Mouse (Mus musculus) heart, embryonic 10.5 days (tissue): ENCODE results near the gene Fam69b. TPM values are rescaled to one million over a fixed set of nuclear protein-coding genes. Genes with fewer than 3 reads are reported as not detected.
A peak's percentile ranks its signal among the peaks of the same experiment; 100 is the strongest.

Source experiments
- DNase-seq: peaks from one replicate; pipeline ENCODE4 v3.0.0-alpha.2; 2017; ENCODE audit warnings: low spot score
- H3K27ac ChIP-seq: fragments of 300-500 bp; sonication (generic); 2 replicates; pipeline ENCODE4 v1.5.1; 2016; ENCODE audit warnings: mild to moderate bottlenecking
- H3K27me3 ChIP-seq: fragments of 300-500 bp; sonication (generic); 2 replicates; pipeline ENCODE4 v1.6.1; 2016; ENCODE audit warnings: mild to moderate bottlenecking; ENCODE audit not compliant: poor library complexity, insufficient read depth, severe bottlenecking
- H3K36me3 ChIP-seq: fragments of 300-500 bp; sonication (generic); 2 replicates; pipeline ENCODE4 v1.6.1; 2016; ENCODE audit warnings: mild to moderate bottlenecking, moderate library complexity
- H3K4me1 ChIP-seq: fragments of 300-500 bp; sonication (generic); 2 replicates; pipeline ENCODE4 v1.6.1; 2016; ENCODE audit warnings: mild to moderate bottlenecking
- H3K4me3 ChIP-seq: fragments of 300-500 bp; sonication (generic); 2 replicates; pipeline ENCODE4 v1.5.1; 2016; ENCODE audit warnings: mild to moderate bottlenecking, moderate library complexity
- H3K9me3 ChIP-seq: fragments of 300-500 bp; sonication (generic); 2 replicates; pipeline ENCODE4 v1.6.1; 2016; ENCODE audit warnings: mild to moderate bottlenecking, moderate library complexity
- WGBS: fragments of 180-500 bp; shearing (Covaris S2); methylation state at CpG from one replicate; pipeline ENCODE4 v1.1.7; 2016; 5-methylcytosine and 5-hydroxymethylcytosine counted together
- polyA plus RNA-seq: library from polyadenylated mRNA; unstranded; fragments of >200 nt; fragmentation: Nextera tagmentation; extraction: Ambion mirVana; gene quantifications from 2 replicates; pipeline ENCODE4 v1.2.1, GENCODE M21; 2016

Gene Fam69b
- polyA plus RNA-seq, 1 experiment from 2014 or later = 18.2 TPM

- WGBS = 74% methylated on average over 4 of the region's 4 CpGs
- no peaks in the 10 kb centered on the region for H3K36me3 ChIP-seq
- no peaks in the 10 kb centered on the region for H3K9me3 ChIP-seq
- DNase-seq = no peak
- H3K4me1 ChIP-seq = peaks cover 17% of the 10 kb centered on the region
- no peak overlapping the region for H3K4me3 ChIP-seq
- 0 out of 2 replicates have a peak, but pooled peaks cover 6% of the 10 kb centered on the region for H3K27me3 ChIP-seq
- no peak overlapping the region; the same call in 1 of the 2 replicates for H3K27ac ChIP-seq
Measured at GRCm38 (mm10) chr2:26615459-26616124, 12.7 kb upstream of the Fam69b start.

- H3K4me1 ChIP-seq = peaks cover 17% of the 10 kb centered on the region
- 57% methylated on average over 6 of the region's 6 CpGs for WGBS
- no peak overlapping the region for H3K27ac ChIP-seq
- H3K9me3 ChIP-seq = no peaks in the 10 kb centered on the region
- 0 out of 2 replicates have a peak, but pooled peaks cover 6% of the 10 kb centered on the region for H3K27me3 ChIP-seq
- H3K36me3 ChIP-seq = no peaks in the 10 kb centered on the region
- no peak overlapping the region for H3K4me3 ChIP-seq
- no peak for DNase-seq
Measured at GRCm38 (mm10) chr2:26617331-26617730, 10.9 kb upstream of the Fam69b start.

DNA sequence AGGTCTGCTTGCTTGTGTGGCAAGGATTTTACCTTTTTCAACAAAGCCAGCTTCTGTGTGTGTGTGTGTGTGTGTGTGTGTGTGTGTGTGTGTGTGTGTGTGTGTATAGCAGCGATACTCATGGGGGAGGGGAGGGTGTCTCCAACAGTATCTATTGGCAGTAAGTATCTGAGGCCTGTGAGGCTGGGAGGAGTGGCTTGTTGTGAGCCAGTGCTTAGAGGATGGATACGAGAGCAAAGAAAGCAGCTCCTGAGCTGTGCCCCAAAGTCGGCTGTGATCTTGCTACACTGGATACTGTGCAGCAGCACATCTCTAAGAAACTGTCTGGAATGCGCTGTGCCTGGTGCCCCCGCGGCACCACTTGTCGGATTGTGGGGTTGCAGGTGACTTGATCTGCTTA, 10.3 kb upstream of the Fam69b start:
- no peak overlapping the region for H3K27ac ChIP-seq
- H3K27me3 ChIP-seq = 0 out of 2 replicates have a peak, but pooled peaks cover 6% of the 10 kb centered on the region
- WGBS = 53% methylated on average over 7 of the region's 7 CpGs
- H3K4me1 ChIP-seq = peaks cover 17% of the 10 kb centered on the region
- no peak overlapping the region for H3K4me3 ChIP-seq
- H3K9me3 ChIP-seq = no peaks in the 10 kb centered on the region
- no peaks in the 10 kb centered on the region for H3K36me3 ChIP-seq
- no peak for DNase-seq

DNA sequence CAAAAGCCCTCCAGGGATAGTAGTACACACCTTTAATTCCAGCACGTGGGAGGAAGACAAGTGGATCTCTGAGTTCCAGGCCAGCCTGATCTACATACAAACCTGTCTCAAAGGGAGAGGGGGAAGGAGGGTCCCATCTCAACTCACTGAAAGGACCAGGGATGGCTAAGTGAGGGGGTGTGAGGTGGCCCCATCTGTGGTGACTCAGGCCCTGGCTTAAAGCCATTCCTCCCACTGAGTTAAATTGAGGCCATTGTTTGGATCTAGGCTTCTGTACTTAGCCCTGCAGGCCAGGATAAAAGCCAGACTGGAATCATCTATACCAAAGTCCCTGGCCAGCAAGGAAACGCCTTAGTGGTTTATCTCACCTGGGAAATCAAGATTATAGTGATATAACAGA, 7.0 kb upstream of the Fam69b start:
- WGBS = 49% methylated on average over 2 of the region's 2 CpGs
- Histone ChIP-seq H3K4me3 (no peak overlapping the region), H3K36me3 (no peaks in the 10 kb centered on the region), H3K27ac (no peak overlapping the region), H3K27me3 (0 out of 2 replicates have a peak, but pooled peaks cover 6% of the 10 kb centered on the region), H3K4me1 (peaks cover 17% of the 10 kb centered on the region), H3K9me3 (no peaks in the 10 kb centered on the region)
- DNase-seq = no peak

DNA sequence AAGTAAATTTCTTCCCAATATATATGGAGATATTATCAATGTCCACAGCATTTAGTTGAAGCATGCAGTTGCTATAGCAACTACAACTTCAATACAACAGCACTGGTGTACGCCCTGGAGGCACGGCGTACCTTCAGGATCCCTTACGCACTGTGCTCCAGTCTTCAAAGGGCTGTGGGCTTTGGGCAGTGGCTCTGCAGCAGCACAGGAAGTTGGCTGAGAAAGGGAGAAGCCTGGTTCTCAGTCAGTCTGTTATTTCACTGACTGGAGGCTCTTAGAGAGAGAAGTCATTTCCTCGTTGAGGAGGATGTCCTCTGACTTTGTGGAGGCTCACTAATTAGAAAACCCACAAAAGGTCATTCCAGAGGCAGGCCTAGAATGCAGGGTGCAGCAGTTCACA, 5.3 kb upstream of the Fam69b start:
- H3K27ac ChIP-seq = no peak overlapping the region
- no peak for DNase-seq
- peaks cover 14% of the 10 kb centered on the region; the same call in 1 of the 2 replicates for H3K27me3 ChIP-seq
- H3K4me1 ChIP-seq = peaks cover 12% of the 10 kb centered on the region
- no peaks in the 10 kb centered on the region for H3K36me3 ChIP-seq
- no peaks in the 10 kb centered on the region for H3K9me3 ChIP-seq
- H3K4me3 ChIP-seq = no peak overlapping the region
- WGBS = 70% methylated on average over 5 of the region's 5 CpGs

DNA sequence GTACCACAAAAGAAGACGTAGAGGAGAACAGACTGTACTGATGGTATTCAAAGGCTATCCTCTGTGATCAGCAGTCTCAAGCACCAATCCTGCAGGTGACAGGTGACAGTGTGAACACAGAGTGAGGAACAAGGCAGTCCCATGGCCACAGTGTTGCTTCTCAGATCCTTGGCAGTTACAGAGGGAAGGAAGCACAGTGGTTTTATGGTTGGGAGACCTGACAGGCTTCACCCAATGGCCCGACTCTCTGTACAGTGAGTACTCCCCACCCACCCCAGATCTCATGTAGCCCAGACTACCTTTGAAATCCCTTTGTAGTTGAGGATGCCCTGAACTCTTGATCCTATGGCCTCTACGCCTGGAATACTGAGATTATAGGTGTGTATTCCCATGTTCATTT, 2.8 kb upstream of the Fam69b start:
- WGBS = 78% methylated on average over 3 of the region's 3 CpGs
- Histone ChIP-seq H3K9me3 (no peaks in the 10 kb centered on the region), H3K4me3 (no peak overlapping the region), H3K4me1 (peaks cover 24% of the 10 kb centered on the region), H3K27me3 (peaks cover 19% of the 10 kb centered on the region; the same call in 1 of the 2 replicates), H3K36me3 (no peaks in the 10 kb centered on the region), H3K27ac (no peak overlapping the region)
- DNase-seq = no peak

DNA sequence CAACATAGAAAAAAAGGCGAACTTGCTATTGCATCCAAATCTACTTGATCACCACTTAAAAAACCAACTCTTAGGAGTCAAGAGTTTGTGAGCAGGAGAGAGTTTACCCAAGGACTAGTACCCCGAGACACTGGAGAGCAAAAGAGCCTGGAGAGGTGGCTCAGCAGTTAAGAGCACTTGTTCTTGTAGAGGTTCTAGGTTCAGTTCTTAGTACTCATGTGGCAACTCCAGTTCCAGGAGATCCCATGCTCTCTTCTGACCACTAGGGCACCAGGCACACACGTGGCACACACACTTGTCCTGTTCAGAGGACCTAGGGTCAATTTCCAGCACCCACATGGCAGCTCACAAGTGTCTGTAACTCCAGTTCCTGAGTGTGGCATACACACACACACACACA, 2.2 kb upstream of the Fam69b start:
- WGBS = 57% methylated on average over 3 of the region's 3 CpGs
- no peak for DNase-seq
- Histone ChIP-seq H3K4me1 (peaks cover 24% of the 10 kb centered on the region), H3K4me3 (no peak overlapping the region), H3K27me3 (peaks cover 23% of the 10 kb centered on the region; the same call in 1 of the 2 replicates), H3K27ac (no peak overlapping the region), H3K9me3 (no peaks in the 10 kb centered on the region), H3K36me3 (no peaks in the 10 kb centered on the region)

GRCm38 (mm10) chr2:26628792-26629437, 658 bp downstream of the Fam69b start:
- 22% methylated on average over 5 of the region's 5 CpGs for WGBS
- Histone ChIP-seq H3K36me3 (peaks cover 3% of the 10 kb centered on the region; the same call in 1 of the 2 replicates), H3K4me3 (peak overlapping the region; percentile 77), H3K27ac (peak overlapping the region; percentile 88), H3K27me3 (peaks cover 23% of the 10 kb centered on the region; the same call in 1 of the 2 replicates), H3K4me1 (peaks cover 30% of the 10 kb centered on the region), H3K9me3 (no peaks in the 10 kb centered on the region)
- DNase-seq = no peak

DNA sequence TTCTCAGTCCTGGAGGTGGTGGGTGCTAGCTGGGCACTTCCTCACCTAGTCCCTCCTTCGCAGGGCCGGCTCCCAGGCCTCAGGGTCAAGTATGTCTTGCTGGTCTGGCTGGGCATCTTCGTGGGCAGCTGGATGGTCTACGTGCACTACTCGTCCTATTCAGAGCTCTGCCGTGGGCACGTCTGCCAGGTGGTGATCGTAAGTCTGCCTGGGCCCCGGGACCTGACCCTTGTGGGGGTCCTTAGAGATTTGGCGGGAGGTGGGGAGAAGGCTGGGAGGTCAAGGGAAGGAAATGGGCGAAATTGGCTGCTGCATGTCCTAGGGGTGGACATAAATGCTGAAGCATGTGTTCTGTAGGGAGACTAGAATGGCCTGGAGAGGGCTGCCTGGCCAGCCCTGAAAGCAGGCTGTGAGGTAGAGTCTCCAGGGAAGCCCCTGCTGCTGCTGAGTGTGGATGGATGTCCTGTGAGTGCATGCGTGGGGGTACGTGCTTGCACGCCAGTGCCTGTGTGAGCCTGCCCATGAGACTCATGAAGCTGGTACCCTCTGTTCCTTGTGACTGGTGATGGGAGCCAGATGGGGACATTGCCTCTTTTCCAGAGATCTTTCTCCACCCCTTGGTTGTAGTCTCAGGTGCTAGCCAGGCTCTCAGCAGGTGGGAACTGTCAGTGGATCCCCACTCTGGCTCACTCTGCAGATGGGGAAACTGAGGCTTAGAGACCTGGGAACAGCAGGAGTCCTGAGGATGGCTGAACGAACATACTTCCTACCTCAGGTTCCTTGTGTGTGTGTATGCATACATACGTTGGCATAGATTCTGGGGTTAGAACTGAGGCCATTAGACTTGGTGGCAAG, 4.5 kb downstream of the Fam69b start:
- DNase-seq = no peak
- Histone ChIP-seq H3K36me3 (peaks cover 40% of the 10 kb centered on the region), H3K4me3 (0 out of 2 replicates have a peak overlapping the region, but pooled peaks have one; percentile 8), H3K9me3 (no peaks in the 10 kb centered on the region), H3K27me3 (peaks cover 15% of the 10 kb centered on the region; the same call in 1 of the 2 replicates), H3K4me1 (peaks cover 48% of the 10 kb centered on the region), H3K27ac (0 out of 2 replicates have a peak overlapping the region, but pooled peaks have one; percentile 6)
- 82% methylated on average over 16 of the region's 16 CpGs for WGBS

- 64% methylated on average over 4 of the region's 4 CpGs for WGBS
- Histone ChIP-seq H3K4me1 (peaks cover 49% of the 10 kb centered on the region), H3K27ac (no peak overlapping the region)
Measured at GRCm38 (mm10) chr2:26633953-26634530, 5.8 kb downstream of the Fam69b start.

GRCm38 (mm10) chr2:26634629-26635488, 6.6 kb downstream of the Fam69b start:
- H3K36me3 ChIP-seq = peaks cover 54% of the 10 kb centered on the region
- H3K4me1 ChIP-seq = peaks cover 45% of the 10 kb centered on the region
- peaks cover 4% of the 10 kb centered on the region; the same call in 1 of the 2 replicates for H3K27me3 ChIP-seq
- H3K27ac ChIP-seq = peak overlapping the region; percentile 3; the same call in 1 of the 2 replicates
- H3K4me3 ChIP-seq = no peak overlapping the region; the same call in 1 of the 2 replicates
- WGBS = 67% methylated on average over 12 of the region's 12 CpGs
- no peaks in the 10 kb centered on the region for H3K9me3 ChIP-seq
- DNase-seq = no peak

More at GRCm38 (mm10) chr2:26633953-26634530, 5.8 kb downstream of the Fam69b start:
- Histone ChIP-seq H3K4me3 (no peak overlapping the region), H3K36me3 (peaks cover 52% of the 10 kb centered on the region), H3K9me3 (no peaks in the 10 kb centered on the region), H3K27me3 (peaks cover 10% of the 10 kb centered on the region; the same call in 1 of the 2 replicates)
- no peak for DNase-seq
